Mouse (Mus musculus): ENCODE data around the gene Csnk2a1.

DNA sequence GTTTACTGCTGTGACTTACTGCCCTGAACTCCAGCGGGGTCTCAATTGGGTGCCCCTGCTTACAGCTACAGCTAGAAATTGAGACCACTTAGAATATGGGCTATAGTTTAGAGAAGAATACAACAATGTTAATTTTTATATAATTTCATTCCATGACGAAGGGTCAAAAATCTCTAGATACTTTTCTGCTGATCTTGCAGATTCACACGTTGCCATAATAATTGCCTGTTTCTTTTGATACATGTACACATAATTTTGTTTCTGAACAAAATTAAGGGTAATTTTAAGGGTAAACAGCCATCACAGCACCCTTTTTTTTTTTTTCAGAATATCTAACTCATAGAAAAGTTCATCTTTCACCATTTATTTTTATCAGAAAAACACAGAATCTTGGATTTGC lies 80.5 kb downstream of the Csnk2a1 start:
- TF ChIP-seq SMC3 (IDR thresholded peaks at IDR 0.05; ENCODE audit: low read depth, low read length) (no peak), POLR2A (IDR thresholded peaks at IDR 0.05; ENCODE audit: control insufficient read depth in 1 of 2, insufficient read depth in 1 of 2, low read depth in 1 of 2, low read length in 2 of 2, poor library complexity in 1 of 2) (no peak), MAX (IDR thresholded peaks at IDR 0.05; ENCODE audit: low read length) (no peak), CTCF (IDR thresholded peaks at IDR 0.05 in 2 of 3, conservative IDR thresholded peaks at IDR 0.05 in 1 of 3; ENCODE audit: control insufficient read depth in 1 of 3, insufficient read depth in 1 of 3, low read depth in 2 of 3, low read length in 3 of 3, poor library complexity in 1 of 3, severe bottlenecking in 1 of 3) (no peak), RAD21 (IDR thresholded peaks at IDR 0.05; ENCODE audit: low read depth, low read length) (no peak), POLR2AphosphoS5 (IDR thresholded peaks at IDR 0.05; ENCODE audit: borderline replicate concordance, low read depth, low read length) (no peak), ETS1 (IDR thresholded peaks at IDR 0.05; ENCODE audit: low read depth, low read length) (no peak), CHD2 (IDR thresholded peaks at IDR 0.05; ENCODE audit: low read length) (no peak)

Data from MEL (cell line).